Mouse (Mus musculus) limb, embryonic 15.5 days (tissue): ENCODE measurements around the gene Eif3g. TPM values are rescaled to one million over a fixed set of nuclear protein-coding genes. Genes with fewer than 3 reads are reported as not detected.

ENCODE experiments used
- ATAC-seq: fragments of 200-750 bp; cut with Nextera tagmentation; 2 replicates; pipeline ENCODE4 v1.8.0; 2017; ENCODE audit warnings: low read depth, moderate TSS enrichment; ENCODE audit not compliant: insufficient number of reproducible peaks, low FRiP score, low TSS enrichment
- H3K27ac ChIP-seq: fragments of 300-500 bp; sonication (generic); 2 replicates; pipeline ENCODE4 v1.5.1; 2015; ENCODE audit warnings: moderate library complexity, mild to moderate bottlenecking, inconsistent platforms
- H3K27me3 ChIP-seq: fragments of 300-500 bp; sonication (generic); 2 replicates; pipeline ENCODE4 v1.6.1; 2015; ENCODE audit warnings: inconsistent platforms
- H3K36me3 ChIP-seq: fragments of 300-500 bp; sonication (generic); 2 replicates; pipeline ENCODE4 v1.6.1; 2015; ENCODE audit warnings: inconsistent platforms
- H3K4me1 ChIP-seq: fragments of 300-500 bp; sonication (generic); 2 replicates; pipeline ENCODE4 v1.6.1; 2015; ENCODE audit warnings: inconsistent platforms
- H3K4me2 ChIP-seq: fragments of 300-500 bp; sonication (generic); 2 replicates; pipeline ENCODE4 v1.6.1; 2015; ENCODE audit warnings: mild to moderate bottlenecking, inconsistent platforms
- H3K4me3 ChIP-seq: fragments of 300-500 bp; sonication (generic); 2 replicates; pipeline ENCODE4 v1.5.1; 2015; ENCODE audit warnings: mild to moderate bottlenecking, inconsistent platforms
- H3K9ac ChIP-seq: fragments of 300-500 bp; sonication (generic); 2 replicates; pipeline ENCODE4 v1.6.1; 2015; ENCODE audit warnings: inconsistent platforms
- H3K9me3 ChIP-seq: fragments of 300-500 bp; sonication (generic); 2 replicates; pipeline ENCODE4 v1.6.1; 2016; ENCODE audit warnings: inconsistent platforms
- WGBS: fragments of 180-500 bp; shearing (Covaris S2); methylation state at CpG from one replicate; pipeline ENCODE4 v1.1.7; 2015; 5-methylcytosine and 5-hydroxymethylcytosine counted together
- polyA plus RNA-seq: library from polyadenylated mRNA; unstranded; fragments of >200 nt; fragmentation: Nextera tagmentation; extraction: Ambion mirVana; gene quantifications from 2 replicates; pipeline ENCODE4 v1.2.1, GENCODE M21; 2015

Gene Eif3g
- polyA plus RNA-seq, 1 experiment from 2014 or later: 303 TPM

DNA sequence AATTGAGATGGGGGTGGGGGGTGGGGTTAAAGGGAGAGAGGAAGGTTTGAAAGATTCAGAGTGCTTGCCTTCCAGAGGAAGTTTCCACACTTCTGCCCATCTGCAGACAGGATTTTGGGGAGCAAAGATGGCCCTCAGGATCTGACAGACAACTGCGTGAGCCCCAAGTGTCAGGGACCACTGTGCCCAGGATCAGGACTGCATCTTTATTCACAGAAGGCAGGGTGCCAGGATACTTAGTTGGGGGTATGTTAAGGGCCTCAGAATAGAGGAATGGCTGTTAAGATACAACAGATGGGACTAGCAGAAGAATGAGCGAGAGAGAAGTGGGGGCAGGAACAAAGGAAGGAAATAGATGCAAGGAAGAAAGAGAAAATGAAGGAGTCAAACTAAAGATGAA is 11.9 kb downstream of the Eif3g start:
- no peak overlapping the region for H3K4me3 ChIP-seq
- H3K4me1 ChIP-seq: peaks cover 12% of the 10 kb centered on the region; the same call in 1 of the 2 replicates
- 89% methylated on average over 2 of the region's 2 CpGs for WGBS
- no peaks in the 10 kb centered on the region for H3K9me3 ChIP-seq
- no peak overlapping the region for H3K4me2 ChIP-seq
- no peak for ATAC-seq
- H3K27ac ChIP-seq: no peak overlapping the region
- H3K9ac ChIP-seq: no peak overlapping the region
- H3K36me3 ChIP-seq: peaks cover 24% of the 10 kb centered on the region
- H3K27me3 ChIP-seq: no peaks in the 10 kb centered on the region

- no peaks in the 10 kb centered on the region for H3K27me3 ChIP-seq
- no peaks in the 10 kb centered on the region for H3K36me3 ChIP-seq
- peak within 1 kb of the TSS; percentile 94 for H3K27ac ChIP-seq
- peak within 1 kb of the TSS; percentile 84 for H3K4me2 ChIP-seq
- H3K4me3 ChIP-seq: peak within 1 kb of the TSS; percentile 49
- WGBS: 91% methylated on average over 13 of the region's 13 CpGs
- peaks cover 13% of the 10 kb centered on the region for H3K4me1 ChIP-seq
- ATAC-seq: no peak
- H3K9me3 ChIP-seq: no peaks in the 10 kb centered on the region
- H3K9ac ChIP-seq: peak within 1 kb of the TSS; percentile 55
Measured at GRCm38 (mm10) chr9:20879097-20879792, 19.2 kb downstream of the Eif3g start, which contains the start of gene Angptl6. TSS of gene Angptl6 (minus strand) at chr9:20879727.

DNA sequence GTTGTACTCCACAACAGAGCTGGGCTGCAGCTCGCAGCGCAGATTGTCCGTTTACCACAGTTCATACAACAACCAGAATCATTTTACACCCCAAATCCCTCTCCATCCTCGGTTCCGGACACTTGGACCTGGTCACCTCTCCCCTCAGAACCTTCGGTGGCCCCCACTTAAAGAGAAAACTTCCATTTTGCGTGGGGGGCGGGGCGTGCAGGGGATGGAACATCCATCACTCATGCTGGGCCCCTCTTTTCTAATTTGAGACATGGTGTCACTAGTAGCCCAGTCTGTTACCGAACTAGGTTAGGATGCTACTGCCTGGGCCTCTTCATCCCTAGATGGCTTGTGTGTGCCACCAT is 19.7 kb downstream of the Eif3g start:
- Histone ChIP-seq H3K4me3 (peak overlapping the region; percentile 49), H3K27ac (peak overlapping the region; percentile 94), H3K4me1 (peaks cover 13% of the 10 kb centered on the region), H3K27me3 (no peaks in the 10 kb centered on the region), H3K4me2 (peak overlapping the region; percentile 84), H3K36me3 (no peaks in the 10 kb centered on the region), H3K9me3 (no peaks in the 10 kb centered on the region), H3K9ac (peak overlapping the region; percentile 55)
- no peak for ATAC-seq
- WGBS: 20% methylated on average over 10 of the region's 10 CpGs

DNA sequence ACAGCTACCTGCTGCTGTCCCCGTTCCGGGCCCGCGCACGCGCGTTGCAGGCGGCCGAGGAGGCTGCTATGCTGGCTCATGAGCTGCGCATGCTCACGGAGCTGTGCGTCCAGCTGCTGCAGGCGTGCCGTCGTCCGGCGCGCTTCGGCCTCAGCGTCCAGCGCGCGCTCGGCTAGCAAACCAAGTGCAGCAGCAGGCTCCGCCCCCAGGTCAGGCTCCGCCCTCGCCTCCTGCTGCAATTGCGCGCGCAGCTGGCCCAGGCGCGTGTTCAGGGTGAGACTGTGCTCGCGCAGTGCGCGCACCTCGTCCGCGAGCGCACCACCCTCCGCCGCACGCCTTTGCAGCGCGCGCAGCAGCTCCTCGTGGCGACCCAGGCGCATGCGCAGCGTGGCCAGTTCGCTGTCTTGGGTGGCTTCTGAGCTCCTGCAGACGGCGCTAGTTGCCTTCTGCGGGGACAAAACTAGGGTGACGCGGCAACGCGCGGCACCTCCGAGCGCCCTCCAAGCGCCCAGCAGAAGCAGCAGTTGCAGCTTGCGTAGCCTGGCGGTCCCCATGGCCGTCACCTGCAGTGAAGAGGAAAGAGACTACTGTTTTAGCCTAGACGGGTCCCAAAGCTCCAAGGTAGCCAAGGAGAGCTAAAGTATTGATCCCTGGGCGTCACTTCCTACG is 20.2 kb downstream of the Eif3g start:
- peak; percentile 95 for ATAC-seq
- peak overlapping the region; percentile 49 for H3K4me3 ChIP-seq
- peak overlapping the region; percentile 55 for H3K9ac ChIP-seq
- H3K27ac ChIP-seq: peak overlapping the region; percentile 94
- H3K4me1 ChIP-seq: peaks cover 13% of the 10 kb centered on the region
- H3K4me2 ChIP-seq: peak overlapping the region; percentile 84
- no peaks in the 10 kb centered on the region for H3K36me3 ChIP-seq
- under 1% methylated on average over 69 of the region's 69 CpGs for WGBS
- no peaks in the 10 kb centered on the region for H3K9me3 ChIP-seq
- H3K27me3 ChIP-seq: no peaks in the 10 kb centered on the region

- H3K27ac ChIP-seq: peak overlapping the region; percentile 40; the same call in 1 of the 2 replicates
- H3K9me3 ChIP-seq: no peaks in the 10 kb centered on the region
- no peak for ATAC-seq
- peak overlapping the region; percentile 84 for H3K4me2 ChIP-seq
- peak overlapping the region; percentile 49 for H3K4me3 ChIP-seq
- peaks cover 13% of the 10 kb centered on the region for H3K4me1 ChIP-seq
- H3K27me3 ChIP-seq: no peaks in the 10 kb centered on the region
- H3K36me3 ChIP-seq: no peaks in the 10 kb centered on the region
- 33% methylated on average over 14 of the region's 14 CpGs for WGBS
- peak overlapping the region; percentile 20; the same call in 1 of the 2 replicates for H3K9ac ChIP-seq
Measured at GRCm38 (mm10) chr9:20877118-20878040, 21.0 kb downstream of the Eif3g start.

DNA sequence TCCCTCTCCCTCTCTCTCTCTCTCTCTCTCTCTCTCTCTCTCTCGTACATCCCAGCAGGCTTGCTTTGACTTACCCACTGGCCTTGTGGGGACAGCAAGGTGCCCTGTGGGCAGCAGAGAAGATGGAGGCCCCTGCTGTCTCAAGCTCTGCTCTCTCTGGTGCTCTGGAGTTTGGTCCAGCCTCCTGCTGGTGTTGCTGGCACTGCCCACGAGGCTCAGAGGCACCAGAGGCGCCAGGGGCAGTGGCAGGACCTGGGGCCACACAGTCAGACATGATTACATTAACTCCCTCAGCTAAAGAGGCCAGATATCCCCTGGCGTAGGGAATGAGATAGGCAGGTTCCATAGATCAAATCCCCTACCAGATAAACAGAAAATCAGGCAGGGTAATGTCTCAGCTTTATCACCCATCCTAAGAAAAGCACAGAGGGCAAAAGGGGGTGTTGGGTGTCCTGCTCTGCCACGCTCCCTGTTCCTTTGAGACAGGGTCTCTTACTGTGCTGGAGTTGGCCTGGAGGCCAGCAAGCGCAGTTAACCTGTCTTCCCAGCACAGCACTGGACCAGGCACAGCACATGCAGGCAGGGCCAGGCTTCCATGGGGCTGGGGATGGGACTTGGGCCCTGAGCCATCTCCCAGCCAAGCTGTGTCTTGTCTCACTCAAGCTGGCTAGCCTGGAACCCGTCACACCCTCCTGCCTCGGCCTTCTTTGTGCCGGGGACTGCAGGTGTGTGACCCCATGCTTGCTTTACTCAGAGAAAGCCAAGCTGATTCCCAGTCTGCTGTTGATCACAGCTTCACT is 21.9 kb downstream of the Eif3g start:
- no peak overlapping the region for H3K4me3 ChIP-seq
- H3K36me3 ChIP-seq: no peaks in the 10 kb centered on the region
- no peaks in the 10 kb centered on the region for H3K9me3 ChIP-seq
- peaks cover 13% of the 10 kb centered on the region for H3K4me1 ChIP-seq
- no peak overlapping the region for H3K9ac ChIP-seq
- H3K27me3 ChIP-seq: 0 out of 2 replicates have a peak, but pooled peaks cover 2% of the 10 kb centered on the region
- no peak overlapping the region for H3K27ac ChIP-seq
- ATAC-seq: no peak
- WGBS: 69% methylated on average over 8 of the region's 9 CpGs
- H3K4me2 ChIP-seq: no peak overlapping the region

- H3K4me2 ChIP-seq: no peak overlapping the region
- no peaks in the 10 kb centered on the region for H3K9me3 ChIP-seq
- H3K27ac ChIP-seq: no peak overlapping the region
- H3K9ac ChIP-seq: no peak overlapping the region
- no peak overlapping the region for H3K4me3 ChIP-seq
- peaks cover 13% of the 10 kb centered on the region for H3K27me3 ChIP-seq
- ATAC-seq: no peak
- 66% methylated on average over 23 of the region's 23 CpGs for WGBS
- no peaks in the 10 kb centered on the region for H3K36me3 ChIP-seq
- H3K4me1 ChIP-seq: peaks cover 13% of the 10 kb centered on the region
Measured at GRCm38 (mm10) chr9:20875021-20875790, 23.2 kb downstream of the Eif3g start.

GRCm38 (mm10) chr9:20873521-20873920 is 24.9 kb downstream of the Eif3g start:
- H3K4me1 ChIP-seq: peaks cover 16% of the 10 kb centered on the region
- H3K4me3 ChIP-seq: no peak overlapping the region
- ATAC-seq: no peak
- H3K27ac ChIP-seq: no peak overlapping the region
- no peaks in the 10 kb centered on the region for H3K9me3 ChIP-seq
- H3K36me3 ChIP-seq: no peaks in the 10 kb centered on the region
- H3K27me3 ChIP-seq: peaks cover 30% of the 10 kb centered on the region
- no peak overlapping the region for H3K9ac ChIP-seq
- H3K4me2 ChIP-seq: no peak overlapping the region
- WGBS: 80% methylated on average over 12 of the region's 12 CpGs

DNA sequence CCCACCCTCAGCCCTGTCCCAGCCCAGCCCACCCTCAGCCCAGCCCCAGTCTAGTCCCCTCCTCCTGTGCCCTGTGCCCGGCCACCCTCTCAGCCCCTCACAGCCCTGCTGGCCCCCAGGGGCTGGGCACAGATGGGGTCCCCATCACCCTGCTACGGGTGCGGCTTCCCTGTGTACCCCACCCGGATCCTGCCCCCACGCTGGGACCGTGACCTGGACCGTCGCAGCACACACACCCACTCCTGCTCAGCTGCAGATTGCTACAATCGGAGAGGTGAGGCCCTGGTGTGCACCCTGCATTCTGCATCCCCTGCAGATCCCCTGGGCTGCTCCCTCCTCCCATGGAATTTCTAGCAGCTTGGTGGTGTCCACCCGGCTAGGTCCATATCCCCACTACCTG is 25.4 kb downstream of the Eif3g start:
- H3K4me1 ChIP-seq: peaks cover 18% of the 10 kb centered on the region
- H3K27me3 ChIP-seq: peaks cover 34% of the 10 kb centered on the region
- H3K9ac ChIP-seq: no peak overlapping the region
- no peak overlapping the region for H3K27ac ChIP-seq
- WGBS: 86% methylated on average over 10 of the region's 10 CpGs
- H3K9me3 ChIP-seq: no peaks in the 10 kb centered on the region
- no peaks in the 10 kb centered on the region for H3K36me3 ChIP-seq
- ATAC-seq: no peak
- no peak overlapping the region for H3K4me3 ChIP-seq
- no peak overlapping the region for H3K4me2 ChIP-seq

DNA sequence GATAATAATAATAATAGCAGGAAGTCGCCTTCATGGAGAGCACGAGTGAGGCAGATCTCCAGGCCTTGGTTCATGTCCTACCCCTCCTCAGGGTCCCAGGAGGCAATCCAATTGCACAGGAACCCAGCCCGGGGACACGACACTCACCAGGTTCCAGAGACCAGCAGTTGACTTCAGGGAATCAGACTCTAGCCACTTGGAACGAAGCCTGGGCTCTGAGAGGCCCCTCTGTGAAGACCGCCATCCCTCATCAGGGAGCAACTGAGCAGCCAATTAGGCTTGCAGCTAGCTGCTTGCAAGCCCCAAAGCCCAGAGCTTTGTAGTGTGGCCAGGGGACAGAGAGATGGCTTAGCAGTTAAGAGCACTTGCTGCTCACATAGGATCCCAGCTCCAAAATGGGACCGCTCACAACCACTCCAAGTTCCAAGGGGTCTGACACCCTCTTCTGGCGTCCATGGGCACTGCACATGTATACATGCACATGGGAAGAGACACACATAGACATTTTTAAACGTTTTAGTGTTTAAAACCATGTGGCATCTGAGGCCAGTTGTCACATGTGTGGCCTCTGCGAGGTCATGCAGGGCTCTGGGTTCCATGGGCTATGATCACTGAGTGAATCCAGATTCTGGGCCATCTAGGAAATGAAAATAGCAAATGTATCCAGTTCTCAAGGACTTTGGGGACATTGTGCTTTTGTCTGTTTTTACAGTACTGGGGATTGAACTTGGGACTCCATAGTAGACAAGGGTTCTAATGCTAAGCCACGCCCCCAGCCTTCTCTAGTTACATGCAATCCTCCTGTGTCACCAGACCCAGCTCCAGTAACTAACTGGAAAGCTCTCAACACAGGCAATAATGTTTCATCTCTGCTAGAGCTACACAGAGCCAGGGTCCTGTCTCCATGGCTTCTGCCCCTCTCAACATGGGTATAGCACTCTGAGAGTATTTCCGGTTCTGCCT is 27.9 kb downstream of the Eif3g start:
- no peak overlapping the region for H3K9ac ChIP-seq
- no peak overlapping the region for H3K27ac ChIP-seq
- peaks cover 55% of the 10 kb centered on the region for H3K27me3 ChIP-seq
- H3K4me2 ChIP-seq: no peak overlapping the region
- 73% methylated on average over 12 of the region's 12 CpGs for WGBS
- peaks cover 10% of the 10 kb centered on the region for H3K4me1 ChIP-seq
- H3K9me3 ChIP-seq: no peaks in the 10 kb centered on the region
- no peaks in the 10 kb centered on the region for H3K36me3 ChIP-seq
- H3K4me3 ChIP-seq: no peak overlapping the region
- no peak for ATAC-seq
